Mouse (Mus musculus): Measurements from ENCODE around the gene Gbgt1.

DNA sequence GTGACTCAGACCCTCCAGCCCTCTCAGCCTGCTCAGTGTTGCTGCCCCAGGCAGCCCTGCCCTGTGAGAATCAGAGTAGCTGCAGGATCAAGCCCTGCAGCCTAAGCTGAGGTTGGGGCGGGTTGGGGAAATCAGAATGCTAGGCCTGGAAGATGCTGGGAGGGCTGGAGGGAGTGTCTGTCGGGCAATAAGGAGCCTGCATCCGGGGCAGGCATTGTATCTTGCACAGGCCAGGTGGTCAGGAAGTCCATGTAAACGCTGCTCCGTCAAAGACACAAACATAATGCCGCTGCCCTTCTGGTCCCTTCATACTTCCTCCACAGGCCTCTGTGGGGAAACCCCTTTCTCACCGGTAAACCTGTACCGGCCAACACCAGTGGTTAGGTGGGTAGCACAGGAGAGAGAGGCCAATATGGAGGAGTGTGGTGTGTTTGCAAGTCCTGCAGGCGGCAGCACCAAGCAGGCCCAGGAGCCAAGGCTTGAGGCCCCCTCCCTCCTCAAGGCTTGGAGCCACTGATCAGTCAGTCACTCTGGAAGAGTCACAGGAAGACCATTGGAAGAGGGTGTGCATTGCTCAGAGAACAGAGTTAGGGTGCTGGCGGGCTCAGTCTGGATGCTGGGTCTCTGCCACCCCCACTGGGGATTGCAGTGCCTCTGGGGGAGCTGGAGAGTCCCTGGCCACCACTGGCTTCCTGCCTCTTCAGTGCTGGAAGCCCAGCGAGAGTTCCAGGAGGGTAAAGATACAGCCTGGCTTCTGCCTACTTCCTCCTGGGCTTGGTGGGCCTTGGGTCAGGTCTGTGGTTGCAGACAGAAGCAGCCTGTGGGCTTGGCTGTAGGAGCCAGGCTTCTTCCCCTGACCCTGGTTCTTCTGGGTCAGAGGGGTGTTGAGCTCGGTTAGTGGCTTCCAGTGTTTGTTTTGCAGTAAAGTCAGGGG is 29.5 kb downstream of the Gbgt1 start:
- TF ChIP-seq POLR2A (IDR thresholded peaks at IDR 0.05; ENCODE audit: borderline replicate concordance, extremely low read depth, low read depth, low read length) (no peak), CTCF (IDR thresholded peaks at IDR 0.05; ENCODE audit: insufficient read depth, low read length) (peak; percentile 47)

Data from lung, adult 2 months (tissue).